Mouse (Mus musculus) neutrophil, adult 83 days (primary cell): ENCODE results near the gene Olfr1009. TPM values are rescaled to one million over a fixed set of nuclear protein-coding genes. Genes with fewer than 3 reads are reported as not detected.

Experiments
- total RNA-seq, 2 experiments: library from RNA; stranded (reverse); gene quantifications; one replicate each; pipeline ENCODE4 v1.2.4; 2023

Olfr1009 gene
- not detected for total RNA-seq

DNA sequence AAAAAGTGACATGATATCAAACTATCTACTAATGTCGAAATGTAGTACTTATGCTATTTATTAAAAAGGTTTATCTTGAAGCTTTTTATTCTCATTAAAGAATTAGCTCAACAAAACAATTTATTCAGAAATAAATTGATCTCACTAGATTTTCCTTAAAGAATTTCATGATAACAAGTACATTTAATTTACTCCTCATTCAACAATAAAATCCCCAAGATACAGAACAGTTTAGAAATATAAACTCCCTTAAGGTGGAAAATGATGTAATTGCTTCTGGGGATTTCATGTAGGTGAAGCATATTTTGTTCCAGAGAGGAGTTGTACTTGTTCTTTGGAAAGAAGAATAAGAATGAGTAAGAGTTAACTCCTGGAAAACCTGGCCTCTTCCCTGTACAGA lies at the start of gene Olfr1009:
Olfr1009 (plus strand) TSS at position 301 of the 400 bp plus-strand sequence.

DNA sequence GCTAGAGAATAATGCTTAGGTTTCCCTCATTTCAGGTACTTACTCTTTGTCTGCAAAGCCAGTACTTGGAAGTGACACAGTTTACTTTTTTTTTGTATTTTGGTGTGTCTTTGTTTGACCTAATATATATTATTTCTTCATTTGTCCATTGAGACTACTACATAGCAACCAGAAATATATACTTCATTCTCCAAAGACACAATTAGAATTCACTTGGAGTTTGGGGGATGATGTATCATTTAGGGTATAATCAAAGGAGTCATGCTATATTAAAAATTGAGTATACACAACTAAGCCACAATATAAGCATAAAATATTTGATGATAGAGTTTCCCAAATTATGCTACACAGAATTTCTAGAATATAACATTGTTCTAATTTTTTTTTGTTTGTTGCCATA lies 36.6 kb upstream of the Olfr1009 start, which contains the start of gene Olfr1006:
Olfr1006 (minus strand) TSS at position 101 of the 400 bp plus-strand sequence.

DNA sequence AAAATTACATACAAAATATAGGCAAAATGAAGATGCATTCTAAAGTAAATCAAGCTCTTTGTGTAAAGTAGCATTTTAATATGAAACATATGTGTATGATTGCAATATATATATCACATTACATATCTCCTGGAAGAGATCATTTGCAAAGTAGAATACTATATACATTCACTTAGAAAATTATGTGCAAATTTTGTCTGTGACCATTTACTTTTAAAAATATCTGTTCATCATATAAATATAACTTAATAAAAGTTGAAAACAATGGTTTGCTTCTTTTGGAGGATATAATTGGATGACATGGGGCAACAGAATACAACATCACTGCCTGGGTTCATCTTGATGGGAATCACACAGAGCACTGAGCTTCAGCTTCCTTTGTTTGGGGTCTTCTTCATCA lies 26.1 kb upstream of the Olfr1009 start, which contains the start of gene Olfr1008:
Olfr1008 (plus strand) TSS at position 301 of the 400 bp plus-strand sequence.

DNA sequence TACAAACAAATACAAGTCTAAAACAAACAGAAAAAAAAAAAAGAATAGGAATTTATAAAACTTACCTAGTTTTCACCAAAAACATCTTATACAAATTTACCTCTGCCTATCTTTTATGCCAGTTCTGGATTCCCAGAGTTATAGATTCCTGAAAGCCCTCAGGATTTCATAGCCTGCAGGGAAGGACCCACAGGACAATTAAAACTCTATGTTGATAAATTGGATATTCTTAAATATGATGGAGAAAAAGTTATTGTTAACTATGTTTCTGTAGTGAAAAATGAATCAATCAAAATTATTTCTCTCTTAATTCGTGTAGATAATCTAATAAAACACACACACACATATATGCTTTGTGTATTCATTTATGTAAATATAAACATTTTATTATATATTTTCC lies 47.4 kb downstream of the Olfr1009 start, which contains the start of gene Olfr1012:
Olfr1012 (minus strand) TSS at position 101 of the 400 bp plus-strand sequence.

DNA sequence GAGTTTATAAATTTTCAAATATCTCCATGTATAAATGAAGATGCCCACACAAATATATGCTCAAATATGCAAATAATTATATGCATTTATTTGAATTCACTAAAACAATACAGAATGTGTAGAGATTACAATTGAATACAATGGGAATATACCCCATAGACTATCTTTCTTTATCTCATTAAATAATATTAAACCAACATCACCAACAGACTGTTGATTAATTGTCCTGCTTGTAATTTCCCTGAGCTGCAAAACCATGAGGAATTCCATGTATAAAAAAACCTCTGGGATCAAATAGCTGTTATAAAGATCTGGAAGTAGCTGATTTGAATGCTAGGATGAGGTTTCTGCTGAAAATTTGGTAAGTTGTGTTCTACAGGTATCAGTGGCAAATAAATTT lies 51.6 kb downstream of the Olfr1009 start, which contains the start of gene Olfr1013:
Olfr1013 (plus strand) TSS at position 301 of the 400 bp plus-strand sequence.

DNA sequence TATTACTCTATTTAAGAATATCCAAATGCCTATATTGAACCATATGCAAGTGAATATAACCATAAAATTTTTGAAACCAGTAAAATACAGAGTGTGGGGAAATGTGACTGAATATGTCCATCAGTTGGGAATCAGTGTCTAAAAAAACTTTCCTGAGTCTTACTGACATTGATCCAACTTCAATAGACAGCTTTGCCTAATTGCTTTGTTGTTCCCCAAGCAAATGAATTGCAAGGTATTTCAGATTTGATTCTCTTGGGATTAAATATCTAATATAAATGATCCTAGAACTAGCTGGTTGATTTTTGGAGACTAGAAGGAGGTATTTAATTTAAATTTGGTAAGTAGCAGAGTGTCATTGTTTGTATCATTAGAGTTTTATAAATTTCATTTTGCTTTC lies 57.2 kb downstream of the Olfr1009 start, which contains the start of gene Olfr1014:
Olfr1014 (plus strand) TSS at position 301 of the 400 bp plus-strand sequence.

Other genes with a start within 250 kb of the Olfr1009 start
- not detected for gene 4833423E24Rik, start 196.4 kb upstream of the Olfr1009 start, total RNA-seq
- gene Olfr996, start 136.2 kb upstream of the Olfr1009 start, total RNA-seq = not detected
- gene Olfr998, start 126.5 kb upstream of the Olfr1009 start, total RNA-seq = not detected
- gene Olfr1000, start 103.5 kb upstream of the Olfr1009 start, total RNA-seq = not detected
- gene Olfr1002, start 64.7 kb upstream of the Olfr1009 start, total RNA-seq = not detected
- not detected for gene Olfr154, start 51.0 kb upstream of the Olfr1009 start, total RNA-seq
- gene Olfr1006, start 36.7 kb upstream of the Olfr1009 start, total RNA-seq = not detected
- not detected for gene Olfr1008, start 26.0 kb upstream of the Olfr1009 start, total RNA-seq
- gene Olfr1012, start 47.3 kb downstream of the Olfr1009 start, total RNA-seq = not detected
- not detected for gene Olfr1013, start 51.7 kb downstream of the Olfr1009 start, total RNA-seq
- gene Olfr1014, start 57.3 kb downstream of the Olfr1009 start, total RNA-seq = not detected
- not detected for gene Olfr1015, start 66.6 kb downstream of the Olfr1009 start, total RNA-seq
- not detected for gene Olfr1016, start 87.1 kb downstream of the Olfr1009 start, total RNA-seq
- gene Olfr1018, start 103.1 kb downstream of the Olfr1009 start, total RNA-seq = not detected
- not detected for gene Olfr1019, start 130.1 kb downstream of the Olfr1009 start, total RNA-seq
- gene Olfr1020, start 131.6 kb downstream of the Olfr1009 start, total RNA-seq = not detected
- gene Olfr1022, start 153.2 kb downstream of the Olfr1009 start, total RNA-seq = not detected
- not detected for gene Olfr1023, start 170.2 kb downstream of the Olfr1009 start, total RNA-seq
- gene Olfr1024, start 189.6 kb downstream of the Olfr1009 start, total RNA-seq = not detected
- not detected for gene Olfr1025-ps1, start 199.8 kb downstream of the Olfr1009 start, total RNA-seq
- gene Olfr1026, start 206.1 kb downstream of the Olfr1009 start, total RNA-seq = not detected
- not detected for gene Olfr1028, start 235.0 kb downstream of the Olfr1009 start, total RNA-seq